Mouse (Mus musculus): ENCODE measurements around the gene Ercc1. TPM values are rescaled to one million over a fixed set of nuclear protein-coding genes. Genes with fewer than 3 reads are reported as not detected.

The Ercc1 gene
- total and polyA plus RNA-seq, 3 experiments: 22.2 to 37.5 TPM; not detected in 1

GRCm38 (mm10) chr7:19361720-19362119, 17.1 kb downstream of the Ercc1 start:
- Histone ChIP-seq H3K27ac (ENCODE audit: control insufficient read depth, low read depth, low read length) (no peak overlapping the region), H3K27me3 (ENCODE audit: control insufficient read depth in 1 of 2, insufficient read depth in 2 of 2, low read length in 2 of 2) (no peaks in the 10 kb centered on the region), H3K9ac (ENCODE audit: control insufficient read depth, low read depth, low read length, poor library complexity, severe bottlenecking) (peak overlapping the region; percentile 64), H3K4me3 (ENCODE audit: control insufficient read depth in 1 of 2, insufficient read depth in 1 of 2, low read depth in 2 of 2, low read length in 2 of 2) (peak overlapping the region; percentile 58 to 66), H3K4me1 (ENCODE audit: control insufficient read depth in 1 of 2, insufficient read depth in 2 of 2, low read length in 2 of 2) (peaks cover 0 to 13% of the 10 kb centered on the region in 2 experiments; a peak in 2 of 4 replicates), H3K9me3 (replicated peaks; ENCODE audit: insufficient read depth, low read length) (no peaks in the 10 kb centered on the region), H3K36me3 (ENCODE audit: control insufficient read depth in 1 of 2, insufficient read depth in 2 of 2, low read length in 2 of 2) (0 out of 4 replicates have a peak, but pooled peaks cover 0 to 2% of the 10 kb centered on the region in 2 experiments), H3K79me2 (ENCODE audit: control insufficient read depth, insufficient read depth, low read length, poor library complexity) (peaks cover 10% of the 10 kb centered on the region)
- DNase-seq (ENCODE audit: low read depth, low spot score): peak; percentile 92
- no peak for TF ChIP-seq USF2 (IDR thresholded peaks at IDR 0.05; ENCODE audit: borderline replicate concordance in 1 of 2, insufficient read depth in 1 of 2, low read depth in 1 of 2, low read length in 2 of 2)
- peak; percentile 3; the same call in 1 of the 2 replicates for TF ChIP-seq MXI1 (IDR thresholded peaks at IDR 0.05; ENCODE audit: low read depth, low read length)
- peak; percentile 83 to 95 (median 89) for TF ChIP-seq CTCF (IDR thresholded peaks at IDR 0.05 in 2 of 3, conservative IDR thresholded peaks at IDR 0.05 in 1 of 3; ENCODE audit: control insufficient read depth in 1 of 3, insufficient read depth in 1 of 3, low read depth in 2 of 3, low read length in 3 of 3, poor library complexity in 1 of 3, severe bottlenecking in 1 of 3)

- Histone ChIP-seq H3K9ac (ENCODE audit: control insufficient read depth, low read depth, low read length, poor library complexity, severe bottlenecking) (no peak overlapping the region), H3K4me3 (ENCODE audit: control insufficient read depth in 1 of 2, insufficient read depth in 1 of 2, low read depth in 2 of 2, low read length in 2 of 2) (no peak overlapping the region), H3K27ac (ENCODE audit: control insufficient read depth, low read depth, low read length) (no peak overlapping the region), H3K9me3 (replicated peaks; ENCODE audit: insufficient read depth, low read length) (no peaks in the 10 kb centered on the region), H3K36me3 (ENCODE audit: control insufficient read depth in 1 of 2, insufficient read depth in 2 of 2, low read length in 2 of 2) (0 out of 4 replicates have a peak, but pooled peaks cover 0 to 1% of the 10 kb centered on the region in 2 experiments), H3K4me1 (ENCODE audit: control insufficient read depth in 1 of 2, insufficient read depth in 2 of 2, low read length in 2 of 2) (peaks cover 0 to 13% of the 10 kb centered on the region in 2 experiments; a peak in 2 of 4 replicates), H3K27me3 (ENCODE audit: control insufficient read depth in 1 of 2, insufficient read depth in 2 of 2, low read length in 2 of 2) (no peaks in the 10 kb centered on the region), H3K79me2 (ENCODE audit: control insufficient read depth, insufficient read depth, low read length, poor library complexity) (peaks cover 10% of the 10 kb centered on the region)
- DNase-seq (ENCODE audit: low read depth, low spot score): no peak
- TF ChIP-seq MEF2A (IDR thresholded peaks at IDR 0.05; ENCODE audit: extremely low read depth, insufficient replicate concordance, low read depth, low read length, poor library complexity, severe bottlenecking) (no peak), ZKSCAN1 (IDR thresholded peaks at IDR 0.05; ENCODE audit: low read depth, low read length) (no peak), ZC3H11A (IDR thresholded peaks at IDR 0.05; ENCODE audit: low read depth, low read length) (no peak), SIN3A (IDR thresholded peaks at IDR 0.05; ENCODE audit: low read length) (no peak), SMC3 (IDR thresholded peaks at IDR 0.05; ENCODE audit: low read depth, low read length) (no peak), CHD2 (IDR thresholded peaks at IDR 0.05; ENCODE audit: low read length) (no peak), BHLHE40 (IDR thresholded peaks at IDR 0.05; ENCODE audit: borderline replicate concordance, low read depth, low read length) (no peak), HCFC1 (IDR thresholded peaks at IDR 0.05; ENCODE audit: low read depth, low read length) (no peak)
These were observed 17.7 kb downstream of the Ercc1 start for GRCm38 (mm10) chr7:19362276-19362675.

GRCm38 (mm10) chr7:19363881-19364280, 19.3 kb downstream of the Ercc1 start:
- Histone ChIP-seq H3K9me3 (replicated peaks; ENCODE audit: insufficient read depth, low read length) (no peaks in the 10 kb centered on the region), H3K4me1 (ENCODE audit: control insufficient read depth in 1 of 2, insufficient read depth in 2 of 2, low read length in 2 of 2) (peaks cover 0 to 4% of the 10 kb centered on the region in 2 experiments; a peak in 2 of 4 replicates), H3K9ac (ENCODE audit: control insufficient read depth, low read depth, low read length, poor library complexity, severe bottlenecking) (no peak overlapping the region), H3K36me3 (ENCODE audit: control insufficient read depth in 1 of 2, insufficient read depth in 2 of 2, low read length in 2 of 2) (no peaks in the 10 kb centered on the region), H3K27me3 (ENCODE audit: control insufficient read depth in 1 of 2, insufficient read depth in 2 of 2, low read length in 2 of 2) (no peaks in the 10 kb centered on the region), H3K27ac (ENCODE audit: control insufficient read depth, low read depth, low read length) (no peak overlapping the region), H3K79me2 (ENCODE audit: control insufficient read depth, insufficient read depth, low read length, poor library complexity) (peaks cover 3% of the 10 kb centered on the region), H3K4me3 (ENCODE audit: control insufficient read depth in 1 of 2, insufficient read depth in 1 of 2, low read depth in 2 of 2, low read length in 2 of 2) (no peak overlapping the region)
- peak; percentile 51 for DNase-seq (ENCODE audit: low read depth, low spot score)
- no peak for TF ChIP-seq CHD1 (IDR thresholded peaks at IDR 0.05; ENCODE audit: low read depth, low read length)
- TF ChIP-seq ETS1 (IDR thresholded peaks at IDR 0.05; ENCODE audit: low read depth, low read length): no peak
- TF ChIP-seq GABPA (IDR thresholded peaks at IDR 0.05; ENCODE audit: low read depth, low read length): no peak
- peak; percentile 40 for TF ChIP-seq SMC3 (IDR thresholded peaks at IDR 0.05; ENCODE audit: low read depth, low read length)
- no peak for TF ChIP-seq USF1 (IDR thresholded peaks at IDR 0.05; ENCODE audit: low read depth, low read length)
- TF ChIP-seq MAZ (IDR thresholded peaks at IDR 0.05; ENCODE audit: low read depth, low read length): no peak
- TF ChIP-seq E2F4 (IDR thresholded peaks at IDR 0.05; ENCODE audit: borderline replicate concordance, low read depth, low read length): no peak
- TF ChIP-seq RAD21 (IDR thresholded peaks at IDR 0.05; ENCODE audit: low read depth, low read length): peak; percentile 48
- no peak for TF ChIP-seq MAFK (IDR thresholded peaks at IDR 0.05; ENCODE audit: borderline replicate concordance, low read depth, low read length)
- TF ChIP-seq JUND (IDR thresholded peaks at IDR 0.05; ENCODE audit: low read depth, low read length): no peak
- TF ChIP-seq TAL1 (IDR thresholded peaks at IDR 0.05; ENCODE audit: low read length): no peak
- TF ChIP-seq POLR2AphosphoS2 (IDR thresholded peaks at IDR 0.05; ENCODE audit: low read length): no peak
- no peak for TF ChIP-seq MXI1 (IDR thresholded peaks at IDR 0.05; ENCODE audit: low read depth, low read length)
- peak; percentile 60 to 84 (median 67) for TF ChIP-seq CTCF (IDR thresholded peaks at IDR 0.05 in 2 of 3, conservative IDR thresholded peaks at IDR 0.05 in 1 of 3; ENCODE audit: control insufficient read depth in 1 of 3, insufficient read depth in 1 of 3, low read depth in 2 of 3, low read length in 3 of 3, poor library complexity in 1 of 3, severe bottlenecking in 1 of 3)
